Mouse (Mus musculus) left cerebral cortex, adult 8-10 months (tissue): ENCODE data around the gene Gna12. TPM values are rescaled to one million over a fixed set of nuclear protein-coding genes. Genes with fewer than 3 reads are reported as not detected.

Experiments used
- DNase-seq, 2 experiments: peaks; one replicate each; pipeline ENCODE4 v3.0.0; 2022; ENCODE audit warnings: low spot score in 2 of 2
- total RNA-seq, 4 experiments: library from RNA; stranded (reverse); gene quantifications; 2 replicates each; pipeline ENCODE4 v1.2.4; 2022

The Gna12 gene
- total RNA-seq, 4 experiments from 2014 or later, result 82.0 to 85.9 (median 83.8) TPM

DNA sequence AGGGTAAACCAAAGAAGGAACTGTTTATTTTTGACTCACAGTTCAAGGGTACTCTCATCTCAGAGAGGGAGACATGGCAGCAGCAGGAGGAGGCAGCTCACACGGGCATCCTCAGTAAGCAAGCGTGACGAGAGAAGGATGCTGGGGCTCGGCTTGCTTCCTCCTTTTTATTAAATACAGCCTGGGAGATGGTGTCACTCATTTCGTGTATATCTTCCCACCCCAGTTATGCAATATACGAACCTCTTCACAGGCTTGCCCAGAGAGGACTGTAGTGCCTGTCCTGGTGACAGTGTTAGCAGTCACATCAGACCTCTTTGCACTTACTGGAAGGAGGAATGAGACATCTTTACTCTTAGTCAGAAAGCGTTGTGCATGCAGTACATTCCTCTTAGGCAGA, 109.5 kb downstream of the Gna12 start:
- no peak for DNase-seq

DNA sequence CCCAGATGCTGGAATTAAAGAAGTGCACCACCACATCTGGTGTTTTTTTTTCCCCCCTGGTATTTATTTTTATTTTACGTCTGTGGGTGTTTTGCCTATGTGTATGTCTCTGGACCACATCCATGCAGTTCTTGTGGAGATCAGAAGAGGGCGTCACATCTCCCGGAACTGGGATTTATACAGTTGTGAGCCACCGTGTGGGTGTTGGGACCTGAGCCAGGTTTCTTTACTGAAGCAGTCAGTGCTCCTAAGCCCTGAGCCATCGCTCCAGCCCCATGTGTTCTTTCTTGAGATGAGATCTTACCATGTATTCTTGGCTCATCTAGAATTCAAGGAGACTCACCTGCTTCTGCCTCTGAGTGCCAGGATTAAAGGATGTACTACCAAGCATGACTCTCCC, 119.2 kb downstream of the Gna12 start:
- no peak for DNase-seq

DNA sequence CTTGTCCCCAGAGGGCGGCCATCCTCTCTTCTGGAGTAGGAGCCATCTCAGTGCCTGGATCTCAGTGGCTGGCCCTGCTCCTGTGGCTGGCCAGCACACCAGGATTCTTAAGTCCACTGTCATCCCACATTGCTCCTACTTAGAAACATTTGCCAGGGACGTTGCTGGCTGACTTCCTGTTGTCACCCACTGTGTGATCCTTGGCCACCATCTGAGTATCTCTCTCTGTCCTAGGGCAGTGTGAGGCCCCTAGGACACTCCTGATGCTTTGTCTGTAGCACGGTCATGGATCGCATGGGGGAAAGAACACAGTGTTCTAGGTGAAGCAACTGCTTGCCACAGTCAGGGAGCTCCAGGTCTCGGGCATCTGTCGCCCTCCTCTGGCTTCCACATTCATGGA, 119.9 kb downstream of the Gna12 start:
- DNase-seq, result no peak

Other genes with a start within 250 kb of the Gna12 start
- gene Lfng, start 223.1 kb downstream of the Gna12 start, total RNA-seq, result 10 to 100 TPM; 19.9 to 24.1 (median 22.3) TPM
- gene Ttyh3, start 181.4 kb downstream of the Gna12 start, total RNA-seq, result 100 to 1,000 TPM; 173 to 201 (median 187) TPM
- gene Iqce, start 128.1 kb downstream of the Gna12 start, total RNA-seq, result 10 to 100 TPM; 45.8 to 52.8 (median 51.2) TPM
- 10 to 100 TPM; 20.0 to 21.1 (median 21.0) TPM for gene Brat1, start 125.4 kb downstream of the Gna12 start, total RNA-seq
- 10 to 100 TPM; 21.0 to 28.7 (median 24.7) TPM for gene Amz1, start 106.3 kb downstream of the Gna12 start, total RNA-seq
- 1 to 10 TPM in 1 of 4 experiments, under 1 TPM in 3; 0.30 to 1.6 (median 0.58) TPM for gene Card11, start 170.2 kb upstream of the Gna12 start, total RNA-seq